Mouse (Mus musculus) hindbrain, postnatal 0 days (tissue): Measurements from ENCODE around the gene Tbca. TPM values are rescaled to one million over a fixed set of nuclear protein-coding genes. Genes with fewer than 3 reads are reported as not detected.
A peak's percentile ranks its signal among the peaks of the same experiment; 100 is the strongest.

Source experiments
- ATAC-seq: fragments of 200-750 bp; cut with Nextera tagmentation; 2 replicates; pipeline ENCODE4 v1.8.0; 2017; ENCODE audit warnings: mild to moderate bottlenecking, moderate TSS enrichment, moderate library complexity
- DNase-seq: peaks from one replicate; pipeline ENCODE4 v3.0.0-alpha.2; 2015; ENCODE audit warnings: low spot score
- H3K27ac ChIP-seq: fragments of 300-500 bp; sonication (generic); 2 replicates; pipeline ENCODE4 v1.5.1; 2014; ENCODE audit warnings: mild to moderate bottlenecking
- H3K27me3 ChIP-seq: fragments of 300-500 bp; sonication (generic); 2 replicates; pipeline ENCODE4 v1.6.1; 2014; ENCODE audit warnings: low read length, mixed read lengths; ENCODE audit not compliant: insufficient read depth
- H3K36me3 ChIP-seq: fragments of 300-500 bp; sonication (generic); 2 replicates; pipeline ENCODE4 v1.6.1; 2014; ENCODE audit warnings: low read length, mixed read lengths; ENCODE audit not compliant: insufficient read depth
- H3K4me1 ChIP-seq: fragments of 300-500 bp; sonication (generic); 2 replicates; pipeline ENCODE4 v1.6.1; 2014; ENCODE audit warnings: antibody characterized with exemption, low read length, mixed read lengths; ENCODE audit not compliant: insufficient read depth
- H3K4me2 ChIP-seq: fragments of 300-500 bp; sonication (generic); 2 replicates; pipeline ENCODE4 v1.6.1; 2014; ENCODE audit warnings: low read depth, mild to moderate bottlenecking, low read length, moderate library complexity, mixed read lengths
- H3K4me3 ChIP-seq: fragments of 300-500 bp; sonication (generic); 2 replicates; pipeline ENCODE4 v1.5.1; 2014; ENCODE audit warnings: low read length
- H3K9ac ChIP-seq: fragments of 300-500 bp; sonication (generic); replicated peaks from 2 replicates; pipeline ENCODE4 v1.6.1; 2014; ENCODE audit warnings: mild to moderate bottlenecking, low read length, moderate library complexity, mixed read lengths
- H3K9me3 ChIP-seq: fragments of 300-500 bp; sonication (generic); 2 replicates; pipeline ENCODE4 v1.6.1; 2016; ENCODE audit warnings: low read length, mixed read lengths
- CTCF ChIP-seq: IDR thresholded peaks from 2 replicates; pipeline ENCODE4 v1.5.1; 2016; ENCODE audit warnings: antibody characterized with exemption, control low read depth, low read depth
- WGBS: fragments of 180-500 bp; shearing (Covaris S2); extraction: QIAGEN DNeasy Blood & Tissue Kit; methylation state at CpG from one replicate; pipeline ENCODE4 v1.1.7; 2014; 5-methylcytosine and 5-hydroxymethylcytosine counted together
- polyA plus RNA-seq: library from polyadenylated mRNA; unstranded; fragments of >200 nt; fragmentation: Nextera tagmentation; extraction: Ambion mirVana; gene quantifications from 2 replicates; pipeline ENCODE4 v1.2.1, GENCODE M21; 2015
- total RNA-seq: library from RNA; depleted of rRNA; stranded (reverse); fragments of >200 nt; gene quantifications from 2 replicates; pipeline ENCODE4 v1.2.3, GENCODE M21; 2014

Gene Tbca
- total and polyA plus RNA-seq, 2 experiments from 2014 or later = 127 to 349 TPM

DNA sequence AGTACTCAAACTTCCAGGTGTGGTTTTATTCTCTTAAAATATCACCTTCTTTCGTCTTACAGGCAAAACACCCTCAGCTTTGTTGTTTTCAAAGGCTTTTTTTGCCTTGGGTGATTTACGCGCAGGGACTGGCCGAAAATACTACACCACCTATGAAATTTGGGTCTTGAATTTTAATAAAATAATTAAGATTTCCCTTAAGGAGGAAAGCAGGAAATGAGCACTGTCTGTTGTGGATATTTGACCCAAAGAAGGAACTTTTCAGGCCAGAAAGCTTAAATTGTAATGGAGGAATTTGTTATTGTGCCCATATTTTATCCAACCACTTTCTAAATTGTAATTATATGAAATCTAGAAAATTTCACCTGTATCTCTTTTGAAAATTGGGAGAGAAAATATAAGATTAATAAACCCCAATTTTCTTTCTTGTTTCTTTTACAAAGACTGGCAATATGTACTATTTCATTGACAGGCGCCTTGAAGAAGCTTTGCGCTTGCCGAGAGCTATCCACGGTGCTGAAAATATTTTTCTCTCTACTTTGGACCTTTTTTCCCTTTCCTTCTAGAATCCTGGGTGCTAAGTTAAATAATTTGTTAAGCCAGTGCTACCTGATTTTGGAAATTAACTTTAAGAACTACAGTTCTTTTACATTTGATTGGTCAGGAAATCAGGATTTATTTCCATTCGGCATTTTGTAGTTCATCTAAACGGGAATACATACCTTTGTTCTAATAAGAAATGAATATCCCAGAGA, 89.5 kb downstream of the Tbca start:
- no peak overlapping the region for H3K4me3 ChIP-seq
- no peak overlapping the region for H3K9ac ChIP-seq

DNA sequence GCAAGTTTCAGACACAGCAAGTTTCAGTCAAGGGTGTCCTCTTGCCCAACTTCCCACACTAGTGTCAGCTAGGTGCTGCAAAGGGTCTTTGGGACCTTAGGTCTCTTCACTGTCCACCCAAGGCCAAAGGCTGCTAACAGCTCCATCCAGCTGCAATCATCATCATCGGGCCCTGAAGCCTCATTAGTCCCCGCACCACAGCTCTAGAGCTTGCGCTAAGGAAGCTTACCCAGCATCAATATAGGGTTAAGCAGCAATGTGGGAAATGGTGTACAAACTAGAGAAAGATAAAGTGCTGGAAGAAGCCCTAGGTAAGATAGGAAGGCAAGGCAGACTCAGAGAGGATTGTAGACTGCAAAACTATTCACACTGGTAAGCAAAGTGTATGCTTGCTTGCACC, 92.5 kb downstream of the Tbca start:
- 3% methylated on average over 3 of the region's 3 CpGs for WGBS
- DNase-seq (no peak), ATAC-seq (no peak)
- Histone ChIP-seq H3K4me3 (no peak overlapping the region), H3K27me3 (peaks cover 80% of the 10 kb centered on the region), H3K27ac (no peak overlapping the region), H3K9me3 (no peaks in the 10 kb centered on the region), H3K4me1 (peaks cover 5% of the 10 kb centered on the region; the same call in 1 of the 2 replicates), H3K36me3 (no peaks in the 10 kb centered on the region), H3K4me2 (no peak overlapping the region), H3K9ac (no peak overlapping the region)
- no peak for TF ChIP-seq CTCF

More for the DNA sequence above, 89.5 kb downstream of the Tbca start:
- Histone ChIP-seq H3K27ac (no peak overlapping the region), H3K4me2 (no peak overlapping the region), H3K9me3 (no peaks in the 10 kb centered on the region), H3K36me3 (no peaks in the 10 kb centered on the region), H3K27me3 (peaks cover 79% of the 10 kb centered on the region), H3K4me1 (no peaks in the 10 kb centered on the region)
- 11% methylated on average over 10 of the region's 10 CpGs for WGBS
- DNase-seq (peak; percentile 63), ATAC-seq (no peak)
- no peak for TF ChIP-seq CTCF

DNA sequence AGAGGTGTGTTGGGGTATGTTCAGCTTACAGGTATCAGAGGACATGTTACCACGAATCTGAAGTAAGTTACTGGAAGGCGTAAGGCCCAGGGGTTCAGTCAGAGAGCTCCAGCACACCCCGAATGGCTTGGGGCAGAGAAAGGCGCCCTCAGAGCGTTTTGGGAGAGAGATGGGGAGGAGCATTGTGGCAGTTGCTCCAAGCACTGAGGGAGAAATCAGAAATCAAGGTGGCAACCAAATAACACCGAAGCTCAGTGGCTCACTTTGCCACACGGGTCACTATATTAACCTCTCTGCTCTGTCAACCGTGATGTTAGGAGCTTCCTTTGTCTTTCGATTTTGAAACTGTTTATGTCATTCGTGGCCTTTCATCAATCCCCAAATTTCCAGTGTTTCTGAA, 93.5 kb downstream of the Tbca start:
- H3K9ac ChIP-seq = no peak overlapping the region
- no peaks in the 10 kb centered on the region for H3K36me3 ChIP-seq
- no peak for ATAC-seq
- TF ChIP-seq CTCF = no peak
- no peak for DNase-seq
- H3K4me1 ChIP-seq = peaks cover 5% of the 10 kb centered on the region; the same call in 1 of the 2 replicates
- H3K4me3 ChIP-seq = peak overlapping the region; percentile 35; the same call in 1 of the 2 replicates
- no peaks in the 10 kb centered on the region for H3K9me3 ChIP-seq
- no peak overlapping the region for H3K27ac ChIP-seq
- peaks cover 78% of the 10 kb centered on the region for H3K27me3 ChIP-seq
- 3% methylated on average over 10 of the region's 10 CpGs for whole genome bisulfite sequencing
- 0 out of 2 replicates have a peak overlapping the region, but pooled peaks have one; percentile 0 for H3K4me2 ChIP-seq

DNA sequence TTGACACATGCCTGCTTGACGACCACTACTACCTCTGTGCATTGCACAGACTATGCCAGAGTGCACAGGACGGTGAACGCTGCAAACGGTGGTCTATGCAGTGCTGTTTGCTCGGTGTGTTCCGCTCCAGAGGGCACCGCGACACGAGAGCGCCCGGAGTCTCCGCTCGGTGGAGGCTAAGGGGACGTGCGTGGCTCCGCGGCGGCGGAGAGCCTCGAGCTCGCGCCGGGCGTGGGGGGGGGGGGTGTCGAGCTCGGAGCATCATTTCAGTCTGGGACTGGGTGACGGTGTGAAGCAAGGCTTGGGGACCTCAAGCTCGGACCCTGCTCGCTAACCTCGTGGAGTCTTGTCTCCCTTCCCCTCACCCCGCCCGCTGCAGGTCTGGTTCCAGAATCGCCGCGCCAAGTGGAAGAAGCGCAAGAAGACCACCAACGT, 94.0 kb downstream of the Tbca start:
- Histone ChIP-seq H3K4me1 (peaks cover 5% of the 10 kb centered on the region; the same call in 1 of the 2 replicates), H3K4me2 (peak overlapping the region; percentile 59), H3K27ac (no peak overlapping the region), H3K9me3 (no peaks in the 10 kb centered on the region), H3K27me3 (peaks cover 77% of the 10 kb centered on the region), H3K9ac (no peak overlapping the region), H3K36me3 (no peaks in the 10 kb centered on the region), H3K4me3 (peak overlapping the region; percentile 35)
- DNase-seq (no peak), ATAC-seq (peak; percentile 55)
- under 1% methylated on average over 33 of the region's 37 CpGs for WGBS
- no peak for TF ChIP-seq CTCF

DNA sequence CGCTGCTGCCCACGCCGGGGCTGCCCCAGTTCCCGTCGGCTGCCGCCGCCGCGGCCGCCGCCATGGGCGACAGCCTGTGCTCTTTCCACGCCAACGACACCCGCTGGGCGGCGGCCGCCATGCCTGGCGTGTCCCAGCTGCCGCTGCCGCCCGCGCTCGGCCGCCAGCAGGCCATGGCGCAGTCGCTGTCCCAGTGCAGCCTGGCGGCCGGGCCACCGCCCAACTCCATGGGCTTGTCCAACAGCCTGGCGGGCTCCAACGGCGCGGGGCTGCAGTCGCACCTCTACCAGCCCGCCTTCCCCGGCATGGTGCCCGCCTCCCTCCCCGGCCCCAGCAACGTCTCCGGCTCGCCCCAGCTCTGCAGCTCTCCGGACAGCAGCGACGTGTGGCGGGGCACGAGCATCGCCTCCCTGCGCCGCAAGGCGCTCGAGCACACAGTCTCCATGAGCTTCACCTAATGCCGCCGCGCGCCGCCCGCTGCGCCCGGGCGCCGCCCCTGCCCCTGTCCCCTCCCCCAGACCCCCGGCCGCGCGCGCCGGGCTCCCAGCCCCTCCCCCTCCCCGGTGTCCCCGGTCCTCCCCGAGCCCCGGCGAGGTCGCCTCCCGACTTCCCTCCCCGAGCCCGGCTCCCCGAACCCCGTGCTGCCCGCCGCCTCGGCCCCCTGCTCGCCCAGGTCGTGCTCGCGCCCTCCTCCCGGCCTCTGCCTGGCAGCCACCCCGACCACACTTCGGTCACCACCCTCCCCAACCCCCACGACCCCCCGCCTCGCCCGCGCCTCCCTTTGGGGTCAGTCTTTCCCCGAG, 94.7 kb downstream of the Tbca start:
- DNase-seq = no peak
- peak overlapping the region; percentile 59 for H3K4me2 ChIP-seq
- peak overlapping the region; percentile 35 for H3K4me3 ChIP-seq
- peak; percentile 69 for ATAC-seq
- H3K27me3 ChIP-seq = peaks cover 79% of the 10 kb centered on the region
- under 1% methylated on average over 79 of the region's 95 CpGs for WGBS
- H3K36me3 ChIP-seq = no peaks in the 10 kb centered on the region
- no peak overlapping the region for H3K27ac ChIP-seq
- no peak for TF ChIP-seq CTCF
- no peak overlapping the region for H3K9ac ChIP-seq
- no peaks in the 10 kb centered on the region for H3K9me3 ChIP-seq
- H3K4me1 ChIP-seq = peaks cover 5% of the 10 kb centered on the region; the same call in 1 of the 2 replicates

- no peaks in the 10 kb centered on the region for H3K9me3 ChIP-seq
- peak overlapping the region; percentile 59 for H3K4me2 ChIP-seq
- WGBS = 2% methylated on average over 36 of the region's 36 CpGs
- no peaks in the 10 kb centered on the region for H3K36me3 ChIP-seq
- peaks cover 5% of the 10 kb centered on the region; the same call in 1 of the 2 replicates for H3K4me1 ChIP-seq
- H3K9ac ChIP-seq = no peak overlapping the region
- no peak for DNase-seq
- ATAC-seq = no peak
- TF ChIP-seq CTCF = no peak
- peaks cover 84% of the 10 kb centered on the region for H3K27me3 ChIP-seq
- H3K4me3 ChIP-seq = peak overlapping the region; percentile 35; the same call in 1 of the 2 replicates
- H3K27ac ChIP-seq = no peak overlapping the region
Observed at GRCm38 (mm10) chr13:94883966-94884960, 95.6 kb downstream of the Tbca start.
